Mouse (Mus musculus) fat pad, adult 2 months (tissue): Measurements from ENCODE around the gene Gm13290.
"Not testable (repeated sequence)": the region's sequence is repeated elsewhere in the genome, so short reads cannot be mapped to it uniquely, and the experiment has no call there.

Source experiments
- DNase-seq: peaks from one replicate; pipeline ENCODE4 v3.0.0-alpha.2; 2011; ENCODE audit warnings: low read depth, low spot score; ENCODE audit errors: extremely low read depth

Gm13290 gene

GRCm38 (mm10) chr4:88780320-88780719 lies 6.7 kb downstream of the Gm13290 start:
- not testable (repeated sequence) for DNase-seq

DNA sequence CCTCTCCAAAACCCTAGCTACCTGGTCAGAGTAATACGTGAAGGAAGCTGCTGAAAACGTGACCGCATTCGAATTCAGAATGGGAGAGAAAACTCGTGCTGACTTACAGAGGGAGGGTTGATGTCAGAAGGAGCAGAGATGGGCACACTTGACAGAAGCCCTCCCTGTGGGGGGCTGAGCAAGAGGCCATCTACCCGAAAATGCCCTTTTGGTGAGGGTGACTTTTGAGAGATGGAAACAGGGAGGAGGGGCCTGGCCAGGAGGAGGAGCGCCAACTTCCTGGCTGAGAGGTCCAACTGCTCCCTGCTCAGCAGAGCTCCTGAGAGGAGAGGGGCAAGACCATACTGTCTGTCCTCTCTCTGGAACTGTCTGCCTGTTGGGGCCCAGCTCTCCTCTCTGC lies 8.2 kb downstream of the Gm13290 start, which contains the start of gene Ifnz:
Gene Ifnz (plus strand): TSS at position 301 of the 400 bp plus-strand sequence.
- DNase-seq, result not testable (repeated sequence)

GRCm38 (mm10) chr4:88782335-88782734 lies 8.7 kb downstream of the Gm13290 start:
- not testable (repeated sequence) for DNase-seq

GRCm38 (mm10) chr4:88785409-88785808 lies 11.8 kb downstream of the Gm13290 start, which contains the start of gene Gm13276:
TSS of gene Gm13276 (plus strand) at chr4:88785709.
- DNase-seq, result not testable (repeated sequence)

GRCm38 (mm10) chr4:88788402-88788801 lies 14.8 kb downstream of the Gm13290 start, which contains the start of gene Gm13277:
TSS of gene Gm13277 (plus strand) at chr4:88788632.
- not testable (repeated sequence) for DNase-seq

DNA sequence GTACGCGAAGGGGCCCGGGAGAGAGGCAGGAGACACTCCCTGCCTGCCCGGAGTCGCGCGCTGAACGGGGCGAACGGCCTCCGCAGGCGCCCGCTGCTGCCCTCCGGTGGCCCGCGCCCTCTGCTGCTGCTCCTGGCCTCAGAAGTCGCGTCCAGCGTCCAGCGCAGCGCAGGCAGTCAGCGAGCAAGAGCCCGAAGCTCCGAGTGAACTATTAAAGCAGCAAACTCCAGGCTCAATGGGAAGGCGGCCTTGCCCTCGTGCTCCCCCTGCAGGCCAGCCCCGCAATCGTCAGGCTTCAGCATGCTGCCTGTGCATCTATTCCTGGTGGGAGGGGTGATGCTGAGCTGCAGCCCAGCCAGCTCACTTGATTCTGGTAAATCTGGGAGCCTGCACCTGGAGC lies 17.6 kb downstream of the Gm13290 start, which contains the start of gene Gm13278:
Gene Gm13278 (plus strand): TSS at position 301 of the 400 bp plus-strand sequence.
- not testable (repeated sequence) for DNase-seq

DNA sequence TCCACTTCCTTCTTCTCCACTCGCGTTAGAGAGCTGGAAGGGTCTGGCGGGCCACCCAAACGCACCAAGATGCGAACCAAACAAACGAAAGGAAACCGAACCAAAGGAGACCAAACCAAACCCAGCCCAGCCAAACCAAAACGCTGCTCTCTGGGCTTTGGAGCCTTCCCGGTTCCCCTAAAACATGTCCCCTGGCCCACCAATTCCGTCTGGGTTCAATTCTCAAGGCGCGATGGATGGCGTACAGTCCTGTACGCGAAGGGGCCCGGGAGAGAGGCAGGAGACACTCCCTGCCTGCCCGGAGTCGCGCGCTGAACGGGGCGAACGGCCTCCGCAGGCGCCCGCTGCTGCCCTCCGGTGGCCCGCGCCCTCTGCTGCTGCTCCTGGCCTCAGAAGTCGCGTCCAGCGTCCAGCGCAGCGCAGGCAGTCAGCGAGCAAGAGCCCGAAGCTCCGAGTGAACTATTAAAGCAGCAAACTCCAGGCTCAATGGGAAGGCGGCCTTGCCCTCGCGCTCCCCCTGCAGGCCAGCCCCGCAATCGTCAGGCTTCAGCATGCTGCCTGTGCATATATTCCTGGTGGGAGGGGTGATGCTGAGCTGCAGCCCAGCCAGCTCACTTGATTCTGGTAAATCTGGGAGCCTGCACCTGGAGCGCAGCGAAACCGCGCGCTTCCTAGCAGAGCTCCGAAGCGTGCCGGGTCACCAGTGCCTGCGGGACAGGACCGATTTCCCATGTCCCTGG lies 20.5 kb downstream of the Gm13290 start, which contains the start of gene Gm13275:
Gene Gm13275 (plus strand): TSS at position 552 of the 740 bp plus-strand sequence.
- DNase-seq, result not testable (repeated sequence)

- DNase-seq, result not testable (repeated sequence)
Measured at GRCm38 (mm10) chr4:88797097-88797496, 23.5 kb downstream of the Gm13290 start, which contains the start of gene Gm13279. TSS of gene Gm13279 (plus strand) at chr4:88797397.

GRCm38 (mm10) chr4:88799365-88799764 lies 25.7 kb downstream of the Gm13290 start, which contains the start of gene Gm13285:
TSS of gene Gm13285 (plus strand) at chr4:88799665.
- not testable (repeated sequence) for DNase-seq

GRCm38 (mm10) chr4:88802954-88803353 lies 29.3 kb downstream of the Gm13290 start, which contains the start of gene Gm13287:
TSS of gene Gm13287 (plus strand) at chr4:88803254.
- not testable (repeated sequence) for DNase-seq

DNA sequence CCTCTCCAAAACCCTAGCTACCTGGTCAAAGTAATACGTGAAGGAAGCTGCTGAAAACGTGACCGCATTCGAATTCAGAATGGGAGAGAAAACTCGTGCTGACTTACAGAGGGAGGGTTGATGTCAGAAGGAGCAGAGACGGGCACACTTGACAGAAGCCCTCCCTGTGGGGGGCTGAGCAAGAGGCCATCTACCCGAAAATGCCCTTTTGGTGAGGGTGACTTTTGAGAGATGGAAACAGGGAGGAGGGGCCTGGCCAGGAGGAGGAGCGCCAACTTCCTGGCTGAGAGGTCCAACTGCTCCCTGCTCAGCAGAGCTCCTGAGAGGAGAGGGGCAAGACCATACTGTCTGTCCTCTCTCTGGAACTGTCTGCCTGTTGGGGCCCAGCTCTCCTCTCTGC lies 31.6 kb downstream of the Gm13290 start, which contains the start of gene Gm13288:
Gene Gm13288 (plus strand): TSS at position 301 of the 400 bp plus-strand sequence.
- not testable (repeated sequence) for DNase-seq

DNA sequence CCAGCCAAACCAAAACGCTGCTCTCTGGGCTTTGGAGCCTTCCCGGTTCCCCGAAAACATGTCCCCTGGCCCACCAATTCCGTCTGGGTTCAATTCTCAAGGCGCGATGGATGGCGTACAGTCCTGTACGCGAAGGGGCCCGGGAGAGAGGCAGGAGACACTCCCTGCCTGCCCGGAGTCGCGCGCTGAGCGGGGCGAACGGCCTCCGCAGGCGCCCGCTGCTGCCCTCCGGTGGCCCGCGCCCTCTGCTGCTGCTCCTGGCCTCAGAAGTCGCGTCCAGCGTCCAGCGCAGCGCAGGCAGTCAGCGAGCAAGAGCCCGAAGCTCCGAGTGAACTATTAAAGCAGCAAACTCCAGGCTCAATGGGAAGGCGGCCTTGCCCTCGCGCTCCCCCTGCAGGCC lies 32.1 kb downstream of the Gm13290 start:
- not testable (repeated sequence) for DNase-seq

GRCm38 (mm10) chr4:88815928-88816327 lies 42.3 kb downstream of the Gm13290 start, which contains the start of gene Ifna7:
TSS of gene Ifna7 (plus strand) at chr4:88816228.
- no peak for DNase-seq

DNA sequence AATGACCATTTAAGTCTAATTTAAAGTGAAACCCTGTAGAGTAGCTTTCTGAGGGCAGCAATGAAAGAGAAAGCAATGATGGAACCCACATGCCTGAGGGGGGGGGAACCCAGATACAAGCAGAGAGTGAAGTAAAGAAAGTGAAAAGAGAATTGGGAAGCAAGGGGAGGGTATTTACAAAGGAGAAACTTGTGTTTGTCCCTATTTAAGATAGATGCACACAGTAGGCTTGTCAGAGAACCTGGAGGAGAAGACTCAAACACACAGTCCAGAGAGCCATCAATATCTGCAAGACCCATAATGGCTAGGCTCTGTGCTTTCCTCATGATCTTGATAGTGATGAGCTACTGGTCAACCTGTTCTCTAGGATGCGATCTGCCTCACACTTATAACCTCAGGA lies 46.0 kb downstream of the Gm13290 start, which contains the start of gene Ifna11:
Gene Ifna11 (plus strand): TSS at position 301 of the 400 bp plus-strand sequence.
- DNase-seq, result no peak

GRCm38 (mm10) chr4:88822995-88823394 lies 49.4 kb downstream of the Gm13290 start:
- no peak for DNase-seq
